Mouse (Mus musculus) lung, postnatal 14 days (tissue): ENCODE results near the gene Klk15.
"Not testable (repeated sequence)": the region's sequence is repeated elsewhere in the genome, so short reads cannot be mapped to it uniquely, and the experiment has no call there.

Experiments
- DNase-seq: peaks from one replicate; pipeline ENCODE4 v3.0.0; 2021

The Klk15 gene

GRCm38 (mm10) chr7:43933440-43933839 lies at the start of gene Klk15:
Gene Klk15, plus strand, starts transcription at chr7:43933740.
- DNase-seq, result no peak

GRCm38 (mm10) chr7:43891365-43891764 lies 42.2 kb upstream of the Klk15 start:
- DNase-seq, result no peak

GRCm38 (mm10) chr7:43891788-43892187 lies 41.8 kb upstream of the Klk15 start:
- DNase-seq, result no peak

- DNase-seq, result peak; percentile 87
Measured at GRCm38 (mm10) chr7:43894836-43895235, 38.7 kb upstream of the Klk15 start.

GRCm38 (mm10) chr7:43914821-43915220 lies 18.7 kb upstream of the Klk15 start:
- no peak for DNase-seq

- DNase-seq, result no peak
Measured at GRCm38 (mm10) chr7:43918426-43918825, 15.1 kb upstream of the Klk15 start.

GRCm38 (mm10) chr7:43918871-43919270 lies 14.7 kb upstream of the Klk15 start:
- DNase-seq, result no peak

GRCm38 (mm10) chr7:43919559-43920451 lies 13.7 kb upstream of the Klk15 start:
- DNase-seq, result peak; percentile 75

- DNase-seq, result no peak
Measured at GRCm38 (mm10) chr7:43920582-43920981, 13.0 kb upstream of the Klk15 start.

- DNase-seq, result no peak
Measured at GRCm38 (mm10) chr7:43921087-43921486, 12.5 kb upstream of the Klk15 start.

GRCm38 (mm10) chr7:43921941-43922340 lies 11.6 kb upstream of the Klk15 start:
- no peak for DNase-seq

GRCm38 (mm10) chr7:43925985-43926384 lies 7.6 kb upstream of the Klk15 start:
- no peak for DNase-seq

- peak; percentile 12 for DNase-seq
Measured at GRCm38 (mm10) chr7:43928521-43928920, 5.0 kb upstream of the Klk15 start.

- no peak for DNase-seq
Measured at GRCm38 (mm10) chr7:43932337-43932736, 1.2 kb upstream of the Klk15 start.

GRCm38 (mm10) chr7:43934747-43935146 lies 1.2 kb downstream of the Klk15 start:
- DNase-seq, result no peak

- DNase-seq, result no peak
Measured at GRCm38 (mm10) chr7:43936551-43936950, 3.0 kb downstream of the Klk15 start.

GRCm38 (mm10) chr7:43942293-43942692 lies 8.8 kb downstream of the Klk15 start:
- DNase-seq, result not testable (repeated sequence)

GRCm38 (mm10) chr7:43944727-43945264 lies 11.3 kb downstream of the Klk15 start:
- DNase-seq, result no peak

GRCm38 (mm10) chr7:43950364-43950763 lies 16.8 kb downstream of the Klk15 start, which contains the start of gene Klk1b8:
Gene Klk1b8, plus strand, starts transcription at chr7:43950664.
- DNase-seq, result no peak

- DNase-seq, result no peak
Measured at GRCm38 (mm10) chr7:43952703-43953102, 19.2 kb downstream of the Klk15 start.

- DNase-seq, result no peak
Measured at GRCm38 (mm10) chr7:43966451-43966850, 32.9 kb downstream of the Klk15 start, which contains the start of gene Klk1b1. Gene Klk1b1, plus strand, starts transcription at chr7:43966751.

- no peak for DNase-seq
Measured at GRCm38 (mm10) chr7:43967058-43967457, 33.5 kb downstream of the Klk15 start.

GRCm38 (mm10) chr7:43967612-43968011 lies 34.1 kb downstream of the Klk15 start:
- no peak for DNase-seq

GRCm38 (mm10) chr7:43975761-43976160 lies 42.2 kb downstream of the Klk15 start, which contains the start of gene Klk1b9:
Gene Klk1b9, plus strand, starts transcription at chr7:43976061.
- DNase-seq, result not testable (repeated sequence)
